Mouse (Mus musculus): ENCODE measurements around the gene Chid1. TPM values are rescaled to one million over a fixed set of nuclear protein-coding genes. Genes with fewer than 3 reads are reported as not detected.

The Chid1 gene
- polyA plus RNA-seq, 1 experiment from 2014 or later = 15.6 TPM

DNA sequence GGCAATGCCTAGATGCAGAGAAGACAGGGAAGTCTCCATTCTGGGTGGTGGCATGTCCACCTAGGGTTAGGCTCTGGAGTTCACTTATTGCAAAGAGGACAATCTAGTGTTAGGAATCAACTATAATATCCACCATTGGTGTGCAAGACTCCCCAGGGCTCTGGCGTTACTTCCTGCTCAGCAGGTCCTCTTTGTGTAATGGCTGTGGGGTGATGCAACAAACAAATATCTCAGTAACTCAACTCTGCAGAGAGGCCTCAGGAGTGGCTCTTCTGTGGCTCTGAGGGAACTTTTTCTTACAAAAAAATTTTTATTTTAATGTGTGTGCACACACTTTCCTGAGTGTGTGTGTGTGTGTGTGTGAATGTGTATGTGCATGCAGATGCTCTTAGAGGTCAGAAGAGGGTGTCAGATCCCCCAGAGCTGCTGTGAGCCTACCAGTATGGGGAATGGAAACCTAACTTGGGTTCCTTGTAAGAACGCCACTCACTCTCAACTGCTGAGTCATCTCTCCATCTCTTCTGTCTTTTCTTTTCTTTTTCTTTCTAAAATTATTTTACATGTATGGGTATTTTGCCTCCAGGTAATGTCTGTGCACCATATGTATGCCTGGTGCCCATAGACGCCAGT, 9.9 kb upstream of the Chid1 start:
- no peak overlapping the region for H3K4me2 ChIP-seq (replicated peaks; ENCODE audit: low read depth, low read length)
- 79% methylated on average over 3 of the region's 3 CpGs for WGBS
- no peaks in the 10 kb centered on the region for H3K36me3 ChIP-seq (ENCODE audit: insufficient read depth, low read length)
- H3K4me1 ChIP-seq (ENCODE audit: insufficient read depth, low read depth, low read length) = peaks cover 4% of the 10 kb centered on the region; the same call in 1 of the 2 replicates
- H3K27me3 ChIP-seq (replicated peaks; ENCODE audit: insufficient read depth, low read length) = no peaks in the 10 kb centered on the region
- H3K9ac ChIP-seq (replicated peaks; ENCODE audit: low read depth) = no peak overlapping the region
- H3K27ac ChIP-seq (ENCODE audit: low read length) = peak overlapping the region; percentile 28; the same call in 1 of the 2 replicates
- no peak overlapping the region for H3K4me3 ChIP-seq (ENCODE audit: low read depth, low read length)
- peak; percentile 47; the same call in 1 of the 2 replicates for ATAC-seq
- no peak for TF ChIP-seq CTCF (IDR thresholded peaks at IDR 0.05)
- TF ChIP-seq EP300 (IDR thresholded peaks at IDR 0.05) = no peak
- no peaks in the 10 kb centered on the region for H3K9me3 ChIP-seq (ENCODE audit: low read length)
- peak; percentile 66 for DNase-seq (ENCODE audit: low spot score)

DNA sequence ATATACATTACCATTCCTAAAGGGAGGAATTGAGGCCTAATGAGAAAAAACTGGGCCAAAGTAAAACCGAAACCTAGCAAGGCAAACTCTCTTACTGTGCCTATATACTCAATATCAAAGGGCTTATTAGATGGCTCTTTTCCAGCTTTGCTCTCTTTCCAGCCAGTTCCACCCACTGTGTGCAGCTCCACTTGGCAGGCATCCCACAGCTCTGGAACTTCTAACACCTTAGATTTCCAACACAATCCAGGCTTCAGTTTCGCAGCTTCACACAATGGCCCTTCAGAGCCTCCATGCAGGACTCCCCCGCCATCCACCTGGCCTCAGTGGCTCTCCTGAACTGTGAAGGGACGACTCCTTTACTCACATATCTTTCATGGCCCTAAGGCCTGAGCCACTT, 5.0 kb upstream of the Chid1 start:
- TF ChIP-seq CTCF (IDR thresholded peaks at IDR 0.05) (no peak), EP300 (IDR thresholded peaks at IDR 0.05) (no peak)
- Histone ChIP-seq H3K36me3 (ENCODE audit: insufficient read depth, low read length) (no peaks in the 10 kb centered on the region), H3K4me1 (ENCODE audit: insufficient read depth, low read depth, low read length) (peaks cover 9% of the 10 kb centered on the region; the same call in 1 of the 2 replicates), H3K9ac (replicated peaks; ENCODE audit: low read depth) (no peak overlapping the region), H3K27me3 (replicated peaks; ENCODE audit: insufficient read depth, low read length) (no peaks in the 10 kb centered on the region), H3K4me2 (replicated peaks; ENCODE audit: low read depth, low read length) (no peak overlapping the region), H3K9me3 (ENCODE audit: low read length) (no peaks in the 10 kb centered on the region), H3K4me3 (ENCODE audit: low read depth, low read length) (no peak overlapping the region), H3K27ac (ENCODE audit: low read length) (no peak overlapping the region)
- whole genome bisulfite sequencing = 36% methylated on average over 4 of the region's 4 CpGs
- DNase-seq (ENCODE audit: low spot score) (peak; percentile 50), ATAC-seq (no peak)

DNA sequence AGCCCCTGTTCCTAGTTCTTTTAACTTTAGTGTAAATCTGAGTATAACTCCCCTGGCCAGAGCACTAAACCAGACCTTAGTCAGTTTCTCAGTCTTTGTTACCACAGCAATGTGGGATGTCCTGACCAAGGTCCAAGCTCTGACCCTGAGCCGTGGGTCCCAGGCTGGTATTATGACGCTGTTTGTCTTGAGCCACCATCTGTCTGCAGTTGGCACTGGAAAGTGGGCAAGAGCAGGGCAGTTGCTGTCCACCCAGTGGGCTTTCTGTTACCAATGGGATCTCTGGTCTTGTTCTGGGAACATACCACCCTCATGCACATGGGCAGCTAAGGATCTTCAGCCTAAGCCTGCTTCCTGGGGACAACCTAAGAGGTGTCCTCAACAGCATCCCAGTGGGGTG, 2.9 kb upstream of the Chid1 start:
- no peak overlapping the region for H3K9ac ChIP-seq (replicated peaks; ENCODE audit: low read depth)
- DNase-seq (ENCODE audit: low spot score) = no peak
- H3K4me3 ChIP-seq (ENCODE audit: low read depth, low read length) = no peak overlapping the region
- no peak for ATAC-seq
- no peaks in the 10 kb centered on the region for H3K27me3 ChIP-seq (replicated peaks; ENCODE audit: insufficient read depth, low read length)
- no peak overlapping the region for H3K4me2 ChIP-seq (replicated peaks; ENCODE audit: low read depth, low read length)
- WGBS = 87% methylated on average over 2 of the region's 2 CpGs
- no peak overlapping the region for H3K27ac ChIP-seq (ENCODE audit: low read length)
- H3K9me3 ChIP-seq (ENCODE audit: low read length) = no peaks in the 10 kb centered on the region
- TF ChIP-seq EP300 (IDR thresholded peaks at IDR 0.05) (no peak), CTCF (IDR thresholded peaks at IDR 0.05) (no peak)
- H3K4me1 ChIP-seq (ENCODE audit: insufficient read depth, low read depth, low read length) = peaks cover 13% of the 10 kb centered on the region; the same call in 1 of the 2 replicates
- no peaks in the 10 kb centered on the region for H3K36me3 ChIP-seq (ENCODE audit: insufficient read depth, low read length)

DNA sequence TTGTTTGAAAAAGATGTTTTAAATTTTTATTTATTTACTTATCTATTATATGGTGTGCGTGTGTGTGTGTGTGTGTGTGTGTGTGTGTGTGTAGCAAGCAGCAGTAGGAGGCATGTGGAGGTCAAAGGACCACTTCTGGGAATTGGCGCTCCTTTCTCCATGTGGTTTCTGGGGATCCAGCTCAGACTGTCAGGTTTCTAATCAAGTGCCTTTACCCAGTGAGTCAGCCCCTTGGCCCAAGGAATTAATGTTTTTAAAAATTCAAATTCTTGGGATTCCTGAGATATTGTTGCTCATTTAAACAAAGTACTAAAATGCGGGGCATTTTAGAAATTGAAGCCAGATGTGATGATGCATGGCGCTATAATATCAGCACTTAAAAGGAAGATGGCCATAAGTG, 2.0 kb upstream of the Chid1 start:
- Histone ChIP-seq H3K4me1 (ENCODE audit: insufficient read depth, low read depth, low read length) (peaks cover 13% of the 10 kb centered on the region; the same call in 1 of the 2 replicates), H3K4me3 (ENCODE audit: low read depth, low read length) (no peak overlapping the region), H3K9ac (replicated peaks; ENCODE audit: low read depth) (no peak overlapping the region), H3K4me2 (replicated peaks; ENCODE audit: low read depth, low read length) (no peak overlapping the region), H3K27me3 (replicated peaks; ENCODE audit: insufficient read depth, low read length) (no peaks in the 10 kb centered on the region), H3K9me3 (ENCODE audit: low read length) (no peaks in the 10 kb centered on the region), H3K27ac (ENCODE audit: low read length) (no peak overlapping the region), H3K36me3 (ENCODE audit: insufficient read depth, low read length) (no peaks in the 10 kb centered on the region)
- DNase-seq (ENCODE audit: low spot score) (no peak), ATAC-seq (no peak)
- no peak for TF ChIP-seq EP300 (IDR thresholded peaks at IDR 0.05)
- no peak for TF ChIP-seq CTCF (IDR thresholded peaks at IDR 0.05)
- WGBS = 74% methylated on average over 4 of the region's 4 CpGs

DNA sequence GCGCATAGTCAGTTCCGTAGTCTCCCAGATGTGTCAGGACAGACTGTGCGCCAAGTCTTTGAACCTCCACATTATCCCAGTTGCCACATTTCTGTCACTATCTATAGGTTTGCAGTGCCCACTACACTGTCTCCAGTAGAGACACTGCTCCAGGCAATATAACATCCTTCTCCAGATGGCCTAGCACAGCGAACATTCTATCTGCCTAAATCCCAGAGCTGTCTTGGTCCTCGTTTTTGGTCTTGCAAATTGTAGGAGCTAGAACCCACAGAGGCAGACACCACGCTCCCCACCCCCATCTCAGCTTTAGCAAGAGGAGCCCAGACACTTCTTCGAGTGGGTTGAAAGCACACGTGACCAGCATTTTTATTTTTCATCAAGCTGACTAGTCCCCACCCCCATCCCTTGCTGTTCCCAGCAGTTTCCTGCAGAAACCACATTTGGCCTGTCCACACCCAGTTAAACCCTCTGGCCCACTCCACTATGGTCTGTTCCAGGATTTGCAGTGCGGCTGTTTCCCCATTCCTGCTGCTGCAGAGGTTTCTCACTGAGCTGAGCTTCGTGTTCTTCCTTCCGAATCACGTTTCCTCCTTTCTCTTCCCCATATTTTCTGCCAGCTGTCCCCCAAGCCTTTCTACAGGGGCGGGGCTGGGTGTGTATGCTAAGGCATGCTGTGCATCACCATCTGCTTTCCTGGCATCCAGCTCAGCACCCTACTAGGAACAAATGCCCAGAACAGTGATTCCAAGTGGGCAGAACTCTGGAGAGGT, 840 bp upstream of the Chid1 start:
- no peaks in the 10 kb centered on the region for H3K27me3 ChIP-seq (replicated peaks; ENCODE audit: insufficient read depth, low read length)
- 39% methylated on average over 13 of the region's 13 CpGs for WGBS
- no peaks in the 10 kb centered on the region for H3K36me3 ChIP-seq (ENCODE audit: insufficient read depth, low read length)
- peak; percentile 84 for DNase-seq (ENCODE audit: low spot score)
- no peaks in the 10 kb centered on the region for H3K9me3 ChIP-seq (ENCODE audit: low read length)
- peak; percentile 59 for ATAC-seq
- peak overlapping the region; percentile 83 for H3K4me2 ChIP-seq (replicated peaks; ENCODE audit: low read depth, low read length)
- no peak for TF ChIP-seq CTCF (IDR thresholded peaks at IDR 0.05)
- TF ChIP-seq EP300 (IDR thresholded peaks at IDR 0.05) = peak; percentile 38; the same call in 1 of the 2 replicates
- H3K4me3 ChIP-seq (ENCODE audit: low read depth, low read length) = peak overlapping the region; percentile 76
- no peak overlapping the region; the same call in 1 of the 2 replicates for H3K9ac ChIP-seq (replicated peaks; ENCODE audit: low read depth)
- H3K27ac ChIP-seq (ENCODE audit: low read length) = peak overlapping the region; percentile 83
- H3K4me1 ChIP-seq (ENCODE audit: insufficient read depth, low read depth, low read length) = peaks cover 13% of the 10 kb centered on the region; the same call in 1 of the 2 replicates

DNA sequence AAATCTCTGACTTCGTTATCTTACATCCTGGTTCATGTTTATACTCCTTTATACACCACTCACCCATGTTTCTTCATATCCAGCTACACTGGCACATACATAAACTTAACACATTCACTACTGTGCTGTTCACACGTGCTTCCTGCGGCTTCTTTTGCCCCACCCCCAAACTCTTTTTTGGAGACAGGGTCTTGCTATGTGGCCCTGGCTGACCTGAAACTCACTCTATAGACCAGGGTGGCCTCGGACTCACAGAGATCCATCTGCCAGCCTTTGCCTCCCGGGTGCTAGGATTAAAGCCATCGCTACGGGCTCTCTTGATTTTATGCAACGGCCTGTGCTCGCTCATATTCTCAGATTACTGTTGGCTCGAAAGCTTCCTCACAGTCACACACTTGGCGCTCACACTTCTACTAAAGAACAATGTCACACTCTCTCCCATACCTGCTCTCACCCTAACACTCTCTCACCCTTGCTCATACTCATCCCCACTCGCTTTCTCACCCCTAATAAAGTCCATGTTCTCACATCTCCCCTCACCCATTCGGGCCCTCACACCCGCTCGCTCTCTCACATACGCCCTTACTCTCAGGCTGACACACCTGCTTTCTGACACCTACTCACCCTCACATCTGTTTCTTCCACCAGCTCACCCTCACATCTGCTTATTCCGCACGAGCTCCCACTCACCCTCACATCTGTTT, 653 bp downstream of the Chid1 start:
- DNase-seq (ENCODE audit: low spot score) (peak; percentile 26), ATAC-seq (peak; percentile 0; the same call in 1 of the 2 replicates)
- Histone ChIP-seq H3K4me3 (ENCODE audit: low read depth, low read length) (peak overlapping the region; percentile 76), H3K27me3 (replicated peaks; ENCODE audit: insufficient read depth, low read length) (no peaks in the 10 kb centered on the region), H3K4me2 (replicated peaks; ENCODE audit: low read depth, low read length) (peak overlapping the region; percentile 83), H3K4me1 (ENCODE audit: insufficient read depth, low read depth, low read length) (peaks cover 13% of the 10 kb centered on the region; the same call in 1 of the 2 replicates), H3K9ac (replicated peaks; ENCODE audit: low read depth) (peak overlapping the region; percentile 48), H3K9me3 (ENCODE audit: low read length) (no peaks in the 10 kb centered on the region), H3K36me3 (ENCODE audit: insufficient read depth, low read length) (no peaks in the 10 kb centered on the region), H3K27ac (ENCODE audit: low read length) (peak overlapping the region; percentile 79)
- no peak for TF ChIP-seq CTCF (IDR thresholded peaks at IDR 0.05)
- TF ChIP-seq EP300 (IDR thresholded peaks at IDR 0.05) = no peak
- 5% methylated on average over 18 of the region's 18 CpGs for WGBS
